Mouse (Mus musculus) CH12.LX (cell line): ENCODE data around the gene Platr25. TPM values are rescaled to one million over a fixed set of nuclear protein-coding genes. Genes with fewer than 3 reads are reported as not detected.
A peak's percentile ranks its signal among the peaks of the same experiment; 100 is the strongest.
"Not testable (repeated sequence)": the region's sequence is repeated elsewhere in the genome, so short reads cannot be mapped to it uniquely, and the experiment has no call there.

Source experiments
- DNase-seq: peaks from one replicate; pipeline ENCODE4 v3.0.0-alpha.2; 2013; ENCODE audit errors: extremely low read depth
- H3K27ac ChIP-seq: 2 replicates; pipeline ENCODE4 v1.5.1; 2012; ENCODE audit warnings: low read depth, mild to moderate bottlenecking, control low read depth, moderate library complexity; ENCODE audit not compliant: insufficient read depth
- H3K27me3 ChIP-seq: replicated peaks from 2 replicates; pipeline ENCODE3; 2012; ENCODE audit warnings: inconsistent platforms
- H3K36me3 ChIP-seq, 2 experiments: replicated peaks in 1 of 2; 2 replicates each; pipeline versions ENCODE3 to v1.6.1; 2012; ENCODE audit warnings: inconsistent platforms in 1 of 2, low read length in 1 of 2, mild to moderate bottlenecking in 1 of 2, mixed read lengths in 1 of 2, moderate library complexity in 1 of 2; ENCODE audit not compliant: control insufficient read depth in 1 of 2, insufficient read depth in 1 of 2
- H3K4me1 ChIP-seq, 2 experiments: 2 replicates each; pipeline ENCODE4 v1.6.1; 2012; ENCODE audit warnings: inconsistent platforms in 1 of 2, moderate library complexity in 1 of 2; ENCODE audit not compliant: insufficient read depth in 2 of 2, control insufficient read depth in 1 of 2
- H3K4me2 ChIP-seq: 2 replicates; pipeline ENCODE4 v1.6.1; 2012; ENCODE audit warnings: low read depth, mild to moderate bottlenecking, control low read depth; ENCODE audit not compliant: poor library complexity, insufficient read depth, severe bottlenecking
- H3K4me3 ChIP-seq, 3 experiments: fragments of 150-350 bp in 1 of 3; sonication (generic) in 1 of 3; replicated peaks in 1 of 3; 2 replicates each; pipeline versions ENCODE3 to v1.5.1; 2011 to 2012; ENCODE audit warnings: low read depth in 2 of 3, low read length in 2 of 3, mild to moderate bottlenecking in 2 of 3, moderate library complexity in 2 of 3, control low read depth in 1 of 3, improper control_type of control experiment in 1 of 3, inconsistent platforms in 1 of 3, mixed read lengths in 1 of 3; ENCODE audit not compliant: poor library complexity in 1 of 3
- H3K79me2 ChIP-seq: replicated peaks from 2 replicates; pipeline ENCODE4 v1.6.1; 2012; ENCODE audit warnings: mild to moderate bottlenecking, moderate library complexity; ENCODE audit not compliant: control insufficient read depth, poor library complexity, insufficient read depth, severe bottlenecking; ENCODE audit errors: extremely low read depth
- H3K9ac ChIP-seq: 2 replicates; pipeline ENCODE4 v1.6.1; 2012; ENCODE audit warnings: low read depth, mild to moderate bottlenecking, control low read depth, moderate library complexity; ENCODE audit not compliant: insufficient read depth
- H3K9me3 ChIP-seq: replicated peaks from 2 replicates; pipeline ENCODE3; 2012; ENCODE audit warnings: low read length, inconsistent platforms, mixed read lengths
- CTCF ChIP-seq, 2 experiments: IDR thresholded peaks in 1 of 2; conservative IDR thresholded peaks in 1 of 2; 2 replicates each; pipeline ENCODE4 v1.5.1; 2011 to 2012; ENCODE audit warnings: low read depth in 2 of 2, low read length in 2 of 2, improper control_type of control experiment in 1 of 2, inconsistent platforms in 1 of 2, mild to moderate bottlenecking in 1 of 2, moderate library complexity in 1 of 2
- E2F4 ChIP-seq: IDR thresholded peaks from 2 replicates; pipeline ENCODE4 v1.6.1; 2011; ENCODE audit warnings: low read depth, low read length, improper control_type of control experiment; ENCODE audit not compliant: insufficient replicate concordance
- MXI1 ChIP-seq: IDR thresholded peaks from 2 replicates; pipeline ENCODE4 v1.6.1; 2011; ENCODE audit warnings: mild to moderate bottlenecking, low read depth, low read length, improper control_type of control experiment
- NELFE ChIP-seq: IDR thresholded peaks from 2 replicates; pipeline ENCODE4 v1.6.1; 2011; ENCODE audit warnings: low read depth, low read length, improper control_type of control experiment
- POLR2A ChIP-seq: IDR thresholded peaks from 2 replicates; pipeline ENCODE4 v1.6.1; 2011; ENCODE audit warnings: low read depth, mild to moderate bottlenecking, improper control_type of control experiment, low read length
- RAD21 ChIP-seq: IDR thresholded peaks from 2 replicates; pipeline ENCODE4 v1.6.1; 2011; ENCODE audit warnings: low read depth, mild to moderate bottlenecking, low read length, improper control_type of control experiment, moderate library complexity
- SIN3A ChIP-seq: IDR thresholded peaks from 2 replicates; pipeline ENCODE4 v1.6.1; 2012; ENCODE audit warnings: low read length, improper control_type of control experiment, inconsistent platforms
- SMC3 ChIP-seq: IDR thresholded peaks from 2 replicates; pipeline ENCODE4 v1.6.1; 2011; ENCODE audit warnings: low read depth, low read length, improper control_type of control experiment
- dilution Hi-C: fragments of 300-500 bp; cut with MboI; formaldehyde crosslinking; loops from 2 replicates; pipeline ENCODE4 v1.14.3; 2020; ENCODE audit warnings: low sequenced_read_pairs; ENCODE audit not compliant: extremely low pct_unique_long_range_greater_than_20kb, extremely low pct_ligation_motif_present
- in situ Hi-C: fragments of 300-500 bp; cut with MboI; formaldehyde crosslinking; loops from 3 replicates; pipeline ENCODE4 v1.14.3; 2019; ENCODE audit warnings: low sequenced_read_pairs, low pct_ligation_motif_present, low pct_unique_long_range_greater_than_20kb, mixed read lengths
- polyA plus RNA-seq: library from polyadenylated mRNA; unstranded; fragments of >175 nt; gene quantifications from 2 replicates; pipeline ENCODE4 v1.2.1, GENCODE M21; 2012; ENCODE audit warnings: low read depth; ENCODE audit not compliant: insufficient read length
- total RNA-seq, 2 experiments: library from RNA; depleted of rRNA; stranded (reverse); fragments of 300-350 nt in 1 of 2; fragments of >200 nt in 1 of 2; gene quantifications; 2 replicates each; pipeline ENCODE4 v1.2.3; 2012 to 2014

Gene Platr25
- total and polyA plus RNA-seq, 3 experiments = 10.0 to 26.7 (median 13.2) TPM

GRCm38 (mm10) chr13:62786135-62786493 lies 25.6 kb upstream of the Platr25 start:
- H3K9me3 ChIP-seq = not testable (repeated sequence)
- Histone ChIP-seq H3K4me2 (peak overlapping the region; percentile 30), H3K9ac (peak overlapping the region; percentile 40)
- 0 out of 2 replicates have a peak, but pooled peaks have one; percentile 19 for TF ChIP-seq SIN3A
- TF ChIP-seq, all 38 proteins: peak for 1; not testable (repeated sequence) for 37
- dilution Hi-C loops, DNase-seq, H3K36me3 ChIP-seq, H3K27me3 ChIP-seq, H3K27ac ChIP-seq, H3K4me1 ChIP-seq, H3K79me2 ChIP-seq, in situ Hi-C loops: not testable (repeated sequence)
- peak overlapping the region in 2 of 3 experiments; percentile 11 to 56 for H3K4me3 ChIP-seq

DNA sequence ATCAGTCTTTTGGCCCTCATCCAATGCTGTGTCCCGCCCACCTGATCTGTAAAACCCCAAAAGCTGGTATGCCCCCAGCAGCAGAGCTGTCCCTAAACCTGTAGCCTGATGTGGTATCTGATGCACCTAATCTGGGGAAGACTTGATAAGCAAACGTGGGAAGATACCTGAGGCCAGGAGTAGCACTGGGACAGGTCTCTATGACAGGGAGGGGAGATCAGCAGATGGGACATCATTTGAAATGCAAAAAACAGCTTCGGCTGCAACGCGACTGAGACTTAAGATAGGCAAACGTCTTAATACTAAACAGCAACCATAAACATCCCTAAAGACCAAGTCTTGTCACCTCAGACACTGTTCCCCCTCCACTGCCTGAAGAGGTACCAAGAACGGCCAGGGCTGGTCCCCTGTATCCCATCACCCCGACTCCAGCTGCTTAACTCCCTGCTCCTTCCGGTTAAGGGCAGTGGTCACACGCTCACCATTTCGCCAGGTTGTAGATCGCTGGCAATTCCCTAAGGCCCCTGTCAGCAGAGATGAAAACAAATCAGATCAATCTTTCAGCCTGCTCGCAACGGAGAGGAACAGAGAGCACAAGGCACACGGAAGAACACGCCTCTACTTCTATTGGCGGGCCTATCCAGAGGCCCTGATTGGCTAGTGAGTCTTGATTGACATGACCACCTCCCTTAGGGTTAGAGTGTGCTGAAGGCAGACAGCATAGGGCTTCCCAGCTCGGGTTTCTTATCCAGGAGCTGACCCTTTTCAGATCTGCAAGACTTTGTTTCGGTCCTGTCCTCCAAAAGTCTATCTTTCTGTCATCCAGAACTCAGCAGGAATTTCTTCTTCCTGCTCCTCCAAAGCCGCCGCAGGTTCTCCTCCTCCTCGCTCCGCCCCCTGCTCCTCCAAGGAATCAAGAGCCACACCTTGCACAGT lies 25.0 kb upstream of the Platr25 start, which contains the start of gene Gm5141:
Gene Gm5141, minus strand, starts transcription at position 610 of the 936 bp plus-strand sequence.
- H3K27me3 ChIP-seq, H3K36me3 ChIP-seq, H3K27ac ChIP-seq, in situ Hi-C loops, H3K9me3 ChIP-seq, dilution Hi-C loops, H3K79me2 ChIP-seq, H3K4me1 ChIP-seq: not testable (repeated sequence)
- Histone ChIP-seq H3K9ac (peak within 1 kb of the TSS; percentile 78), H3K4me3 (peak within 1 kb of the TSS; percentile 56 to 76 (median 69)), H3K4me2 (peak within 1 kb of the TSS; percentile 96)
- peak; percentile 36 for DNase-seq
- TF ChIP-seq NELFE = 0 out of 2 replicates have a peak, but pooled peaks have one; percentile 48
- 0 out of 2 replicates have a peak, but pooled peaks have one; percentile 32 for TF ChIP-seq MXI1
- peak; percentile 48; the same call in 1 of the 2 replicates for TF ChIP-seq POLR2A
- TF ChIP-seq E2F4 = 0 out of 2 replicates have a peak, but pooled peaks have one; percentile 18

DNA sequence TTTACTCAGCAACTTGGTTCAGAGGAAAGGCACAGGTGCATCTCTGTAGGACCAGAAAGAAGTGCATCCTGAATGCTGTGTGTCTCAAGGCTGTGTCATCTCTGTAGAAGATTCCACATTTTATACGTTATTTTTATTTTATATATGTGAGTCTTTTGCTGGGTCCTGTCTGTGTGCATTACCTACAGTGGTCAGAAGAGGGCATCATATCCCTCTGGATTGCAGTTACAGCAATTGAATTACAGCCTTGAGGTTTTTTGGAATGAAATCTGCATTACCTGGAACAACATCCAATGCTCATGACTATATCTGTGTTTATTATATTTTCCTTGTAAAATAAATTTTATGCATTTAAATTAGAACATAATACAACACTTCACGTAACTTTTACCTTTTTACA lies 3.3 kb upstream of the Platr25 start:
- in situ Hi-C loops = loop anchor here (10.0 kb wide), 1 partner anchor 91 kb away; the partner anchor contains the start of gene Fbp2
- TF ChIP-seq SMC3 (peak; percentile 57), RAD21 (peak; percentile 65), CTCF (conservative IDR thresholded peaks at IDR 0.05 in 1 of 2, IDR thresholded peaks at IDR 0.05 in 1 of 2; ENCODE audit: low read depth in 2 of 2, low read length in 2 of 2) (peak; percentile 29 to 70; a peak in 3 of 4 replicates)
- H3K9me3 ChIP-seq, H3K4me3 ChIP-seq, H3K4me2 ChIP-seq, H3K27ac ChIP-seq, dilution Hi-C loops, H3K27me3 ChIP-seq, H3K79me2 ChIP-seq, H3K9ac ChIP-seq, H3K4me1 ChIP-seq, H3K36me3 ChIP-seq: not testable (repeated sequence)
- peak; percentile 47 for DNase-seq
